Mouse (Mus musculus) kidney, adult 2 months (tissue): ENCODE data around the gene AA467197. TPM values are rescaled to one million over a fixed set of nuclear protein-coding genes. Genes with fewer than 3 reads are reported as not detected.
A peak's percentile ranks its signal among the peaks of the same experiment; 100 is the strongest.

Experiments
- DNase-seq: peaks from one replicate; pipeline ENCODE4 v3.0.0; 2021
- H3K27ac ChIP-seq: fragments of 200-500 bp; 2 replicates; pipeline ENCODE4 v1.5.1; 2012; ENCODE audit warnings: low read depth, low read length, control low read depth, inconsistent platforms; ENCODE audit not compliant: insufficient read depth
- H3K27me3 ChIP-seq: fragments of 200-500 bp; replicated peaks from 2 replicates; pipeline ENCODE4 v1.6.1; 2012; ENCODE audit warnings: mild to moderate bottlenecking, moderate library complexity, low read length, inconsistent platforms; ENCODE audit not compliant: control insufficient read depth, insufficient read depth
- H3K36me3 ChIP-seq: fragments of 200-500 bp; 2 replicates; pipeline ENCODE4 v1.6.1; 2012; ENCODE audit warnings: mild to moderate bottlenecking, moderate library complexity, low read length, inconsistent platforms; ENCODE audit not compliant: control insufficient read depth, insufficient read depth
- H3K4me1 ChIP-seq: fragments of 200-500 bp; 2 replicates; pipeline ENCODE4 v1.6.1; 2011; ENCODE audit warnings: low read length; ENCODE audit not compliant: control insufficient read depth, insufficient read depth
- H3K4me3 ChIP-seq: fragments of 200-500 bp; 2 replicates; pipeline ENCODE4 v1.5.1; 2011; ENCODE audit warnings: mild to moderate bottlenecking, low read depth, low read length, control low read depth; ENCODE audit not compliant: insufficient read depth
- CTCF ChIP-seq: fragments of 200-500 bp; conservative IDR thresholded peaks from 2 replicates; pipeline ENCODE4 v1.5.1; 2011; ENCODE audit warnings: low read depth, mild to moderate bottlenecking, control low read depth, low read length, moderate library complexity, mixed read lengths; ENCODE audit not compliant: insufficient read depth, insufficient read length
- POLR2A ChIP-seq: fragments of 200-500 bp; IDR thresholded peaks from one replicate; pipeline ENCODE4 v1.6.1; 2011; ENCODE audit warnings: low read depth, low read length, control low read depth
- WGBS: fragments of 180-500 bp; shearing (Covaris S2); methylation state at CpG from one replicate; pipeline ENCODE4 v1.1.7; 2018; 5-methylcytosine and 5-hydroxymethylcytosine counted together
- polyA plus RNA-seq: library from polyadenylated mRNA; depleted of rRNA; stranded (reverse); fragments of >200 nt; gene quantifications from 2 replicates; pipeline ENCODE4 v1.2.3, GENCODE M21; 2012; rRNA removed

The AA467197 gene
- polyA plus RNA-seq = 0.19 and 0.24 TPM in 2 replicates

DNA sequence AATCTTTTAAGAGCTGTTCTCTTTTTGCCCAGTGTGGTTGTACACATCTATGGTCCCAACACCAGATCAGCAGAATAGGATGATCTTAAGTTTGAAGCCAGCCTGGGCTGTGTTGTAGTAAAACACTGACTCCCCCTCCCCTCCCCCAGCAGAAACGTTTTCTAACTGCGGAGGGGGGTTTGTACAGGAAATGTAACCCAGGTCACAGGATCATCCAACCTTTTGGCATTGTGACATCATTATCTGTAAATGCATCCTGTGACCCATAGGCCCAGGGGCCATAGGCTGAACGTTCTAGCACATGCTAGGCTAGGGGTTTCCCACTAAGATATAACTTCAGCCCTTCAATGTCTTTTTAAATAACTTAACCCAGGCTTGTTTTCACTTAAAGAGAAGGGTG, at the start of gene AA467197:
AA467197 (plus strand) TSS at position 301 of the 400 bp plus-strand sequence.
- H3K4me1 ChIP-seq = no peaks in the 10 kb centered on the region; the same call in 1 of the 2 replicates
- WGBS = 35% methylated on average over 3 of the region's 3 CpGs
- no peaks in the 10 kb centered on the region for H3K27me3 ChIP-seq
- H3K36me3 ChIP-seq = peaks cover 3% of the 10 kb centered on the region; the same call in 1 of the 2 replicates
- H3K4me3 ChIP-seq = peak within 1 kb of the TSS; percentile 26
- TF ChIP-seq CTCF (no peak), POLR2A (no peak)
- no peak within 1 kb of the TSS for H3K27ac ChIP-seq
- no peak for DNase-seq

- DNase-seq = no peak
These were observed 48.8 kb upstream of the AA467197 start for GRCm38 (mm10) chr2:122587861-122588519.

GRCm38 (mm10) chr2:122590351-122590750, 46.4 kb upstream of the AA467197 start:
- Histone ChIP-seq H3K36me3 (no peaks in the 10 kb centered on the region; the same call in 1 of the 2 replicates), H3K27me3 (no peaks in the 10 kb centered on the region), H3K4me1 (peaks cover 2% of the 10 kb centered on the region), H3K27ac (peak overlapping the region; percentile 29; the same call in 1 of the 2 replicates), H3K4me3 (no peak overlapping the region)
- DNase-seq = peak; percentile 56
- WGBS = 45% methylated on average over 1 of the region's 1 CpGs
- TF ChIP-seq CTCF (no peak), POLR2A (no peak)

More at GRCm38 (mm10) chr2:122587861-122588519, 48.8 kb upstream of the AA467197 start:
- Histone ChIP-seq H3K27me3 (no peaks in the 10 kb centered on the region), H3K4me1 (no peaks in the 10 kb centered on the region; the same call in 1 of the 2 replicates), H3K4me3 (no peak overlapping the region), H3K36me3 (no peaks in the 10 kb centered on the region), H3K27ac (no peak overlapping the region)
- no peak for TF ChIP-seq POLR2A
- TF ChIP-seq CTCF = no peak
- 93% methylated on average over 8 of the region's 8 CpGs for whole genome bisulfite sequencing

DNA sequence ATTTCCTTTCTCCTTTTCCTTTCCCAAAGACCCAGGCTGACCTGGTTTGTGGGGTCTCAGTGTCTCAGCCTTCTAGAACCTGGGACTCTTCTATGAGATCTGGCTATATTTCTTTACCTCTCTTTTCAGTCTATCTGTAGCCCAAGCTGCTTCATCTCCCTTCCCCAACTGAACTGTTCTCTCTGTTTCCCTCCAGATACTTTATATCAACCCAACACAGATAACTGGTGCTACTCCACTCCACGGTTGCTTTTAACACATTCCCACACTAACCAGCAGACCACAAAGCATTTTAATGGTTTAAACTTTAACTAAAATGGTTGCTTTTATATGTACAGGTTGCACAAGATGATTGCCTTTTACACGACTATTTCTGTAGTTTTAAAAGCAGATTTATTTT, 45.6 kb upstream of the AA467197 start:
- TF ChIP-seq CTCF (no peak), POLR2A (no peak)
- no peaks in the 10 kb centered on the region for H3K27me3 ChIP-seq
- H3K27ac ChIP-seq = peak overlapping the region; percentile 29
- no peak for DNase-seq
- no peak overlapping the region for H3K4me3 ChIP-seq
- H3K4me1 ChIP-seq = peaks cover 4% of the 10 kb centered on the region
- no peaks in the 10 kb centered on the region; the same call in 1 of the 2 replicates for H3K36me3 ChIP-seq
- WGBS = 31% methylated on average over 2 of the region's 2 CpGs

DNA sequence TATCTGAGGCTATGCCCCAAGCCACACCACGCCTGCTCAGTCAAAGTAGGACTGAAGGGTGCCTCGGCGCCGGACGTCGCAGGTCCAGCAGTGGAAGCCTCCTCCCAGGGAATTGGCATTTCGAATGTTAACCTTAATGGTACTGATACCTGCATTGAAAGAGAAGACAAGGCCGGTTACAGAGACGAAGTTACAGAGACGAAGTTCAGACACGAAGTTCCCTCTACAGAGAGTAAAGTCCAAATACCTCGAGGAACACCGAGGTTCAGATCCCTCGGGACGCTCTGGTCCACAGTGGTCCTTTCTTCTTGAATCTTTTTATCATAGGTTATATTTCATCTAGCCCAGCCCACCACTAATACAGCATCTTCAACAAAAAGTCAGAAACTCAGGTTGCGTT, 41.3 kb upstream of the AA467197 start:
- Histone ChIP-seq H3K27ac (peak overlapping the region; percentile 53), H3K4me3 (no peak overlapping the region)

GRCm38 (mm10) chr2:122599736-122600135, 37.0 kb upstream of the AA467197 start:
- TF ChIP-seq POLR2A = no peak
- no peak for TF ChIP-seq CTCF
- WGBS = 67% methylated on average over 2 of the region's 2 CpGs
- Histone ChIP-seq H3K4me3 (no peak overlapping the region), H3K27me3 (no peaks in the 10 kb centered on the region), H3K36me3 (peaks cover 2% of the 10 kb centered on the region), H3K4me1 (peaks cover 4% of the 10 kb centered on the region), H3K27ac (no peak overlapping the region)
- DNase-seq = no peak

More for the DNA sequence above, 41.3 kb upstream of the AA467197 start:
- Histone ChIP-seq H3K4me1 (peaks cover 4% of the 10 kb centered on the region), H3K36me3 (peaks cover 2% of the 10 kb centered on the region; the same call in 1 of the 2 replicates), H3K27me3 (no peaks in the 10 kb centered on the region)
- peak; percentile 55 for DNase-seq
- 68% methylated on average over 16 of the region's 16 CpGs for WGBS
- no peak for TF ChIP-seq POLR2A
- TF ChIP-seq CTCF = no peak

- H3K36me3 ChIP-seq = peaks cover 2% of the 10 kb centered on the region
- H3K27ac ChIP-seq = no peak overlapping the region
- no peaks in the 10 kb centered on the region; the same call in 1 of the 2 replicates for H3K4me1 ChIP-seq
- no peak overlapping the region for H3K4me3 ChIP-seq
- no peaks in the 10 kb centered on the region for H3K27me3 ChIP-seq
- WGBS = 57% methylated on average over 2 of the region's 2 CpGs
- DNase-seq = no peak
- TF ChIP-seq POLR2A = no peak
- TF ChIP-seq CTCF = no peak
These were observed 35.4 kb upstream of the AA467197 start for GRCm38 (mm10) chr2:122601354-122601753.
